Mouse (Mus musculus): ENCODE measurements around the gene Rab13.
"Not testable (repeated sequence)": the region's sequence is repeated elsewhere in the genome, so short reads cannot be mapped to it uniquely, and the experiment has no call there.

The Rab13 gene

GRCm38 (mm10) chr3:90224331-90224730, 10.8 kb downstream of the Rab13 start:
- DNase-seq (ENCODE audit: low spot score): no peak

DNA sequence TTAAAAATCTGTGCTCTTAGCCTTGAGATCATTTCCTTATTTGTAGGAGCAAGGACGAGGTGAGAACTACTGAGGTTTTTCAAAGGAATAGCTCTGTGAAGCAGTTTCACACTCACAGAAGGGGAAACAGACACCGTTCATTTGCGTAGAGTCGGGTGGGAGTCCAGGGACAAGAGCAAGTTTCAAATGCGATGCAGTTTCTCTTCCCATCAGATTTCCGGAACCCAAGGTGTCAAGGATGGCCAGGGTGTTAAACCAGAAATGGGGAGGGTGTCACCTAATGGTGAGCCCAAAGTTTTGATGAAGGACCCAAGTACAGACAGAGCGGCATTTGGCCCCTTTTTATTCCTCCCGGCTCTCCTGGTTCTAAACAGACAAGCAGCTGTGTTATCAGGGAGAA, 17.6 kb downstream of the Rab13 start:
- DNase-seq (ENCODE audit: low spot score): no peak

GRCm38 (mm10) chr3:90231507-90232333, 18.2 kb downstream of the Rab13 start, which contains the start of gene Jtb:
TSS of gene Jtb (plus strand) at chr3:90231597.
- peak; percentile 92 for DNase-seq (ENCODE audit: low spot score)

DNA sequence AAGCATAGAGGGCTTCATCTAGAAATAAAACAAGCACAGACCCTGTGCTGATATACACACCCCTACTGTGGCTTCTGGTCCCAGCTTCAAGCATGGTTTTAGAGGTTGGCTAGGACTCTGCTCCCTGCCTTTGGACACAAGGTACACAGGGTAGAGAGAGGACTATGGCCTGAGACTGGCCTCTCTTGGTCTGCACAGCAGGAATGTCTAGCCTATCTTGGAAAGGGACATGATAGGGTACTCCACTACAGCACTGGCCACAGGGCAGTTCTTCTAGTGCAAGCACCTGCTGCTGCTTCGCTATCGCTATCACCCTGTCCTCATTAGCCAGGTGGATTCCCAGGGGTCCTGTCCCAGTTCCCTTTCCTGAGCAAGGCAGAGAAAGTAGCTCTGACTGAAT, 27.8 kb downstream of the Rab13 start:
- no peak for DNase-seq (ENCODE audit: low spot score)

DNA sequence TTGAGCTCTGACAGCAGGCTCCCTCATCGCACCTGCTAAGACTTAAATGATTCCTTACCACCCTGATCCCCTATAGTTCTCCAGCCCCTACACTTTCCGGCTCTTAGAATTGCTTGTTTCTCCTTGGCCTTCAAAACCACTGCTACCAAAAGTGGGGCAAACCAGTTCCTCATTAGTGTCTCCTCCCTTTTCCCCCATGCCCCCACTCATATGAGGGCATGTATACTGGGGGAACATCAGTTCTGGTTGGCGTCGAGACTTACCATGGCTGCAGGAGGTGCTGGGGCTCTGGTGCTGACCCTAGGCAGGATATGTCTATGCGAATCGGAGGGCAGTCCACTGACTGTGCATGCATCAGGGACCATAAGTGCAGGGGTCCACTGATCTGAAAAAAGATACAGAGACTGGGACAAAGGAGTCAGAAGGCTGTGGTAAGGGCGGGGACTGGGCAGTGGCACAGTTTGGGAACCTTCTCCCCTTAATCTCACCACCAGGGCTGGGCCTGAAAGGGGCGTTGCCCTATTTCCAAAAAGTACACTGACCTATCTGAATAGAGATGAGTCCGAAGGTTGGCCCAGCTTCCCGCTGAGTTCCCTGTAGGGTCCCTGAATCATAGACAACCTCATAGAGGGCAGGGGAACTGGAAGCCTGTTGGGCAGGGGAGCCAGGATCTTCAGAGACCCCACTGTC, 28.3 kb downstream of the Rab13 start:
- no peak for DNase-seq (ENCODE audit: low spot score)

DNA sequence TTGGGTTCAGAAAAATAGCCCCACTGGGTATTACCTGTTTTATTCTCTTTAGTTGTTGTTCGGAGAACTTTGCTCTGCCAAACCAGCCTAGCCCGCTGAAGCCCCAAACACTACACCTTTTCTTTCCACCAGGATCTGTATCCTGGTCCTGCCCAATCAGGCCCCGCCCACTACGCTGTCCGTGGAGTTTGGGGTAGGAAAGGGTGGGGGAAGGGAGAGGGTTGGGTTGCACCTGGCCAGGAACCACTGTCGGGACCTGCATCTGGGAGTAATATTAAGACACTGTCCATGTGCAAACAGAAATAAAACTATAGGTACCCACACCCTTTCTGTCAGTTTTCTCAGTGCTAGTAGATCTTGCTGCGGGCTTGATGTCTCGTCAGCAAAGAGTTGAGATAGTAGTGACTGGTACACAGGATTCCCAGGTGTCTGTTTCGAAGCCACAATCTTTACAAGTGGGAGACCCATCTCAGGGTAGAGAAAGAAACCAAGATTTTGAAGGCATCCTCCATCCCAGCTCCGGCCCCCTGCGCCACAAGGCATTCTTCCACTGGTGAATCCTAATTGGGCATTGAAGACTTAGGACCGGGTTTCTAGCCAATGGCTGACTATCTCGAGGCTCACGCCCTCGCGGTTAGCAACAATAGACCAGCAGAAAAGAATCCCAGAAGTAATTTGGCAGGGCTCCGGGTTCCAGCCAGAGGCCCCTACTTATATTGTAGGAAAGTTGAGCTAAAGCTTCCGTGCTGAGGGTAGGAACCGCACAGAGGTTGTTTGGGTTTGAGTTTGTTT, 29.7 kb downstream of the Rab13 start, which contains the start of gene Creb3l4:
TSS of gene Creb3l4 (minus strand) at position 529 of the 792 bp plus-strand sequence.
- peak; percentile 56 for DNase-seq (ENCODE audit: low spot score)

DNA sequence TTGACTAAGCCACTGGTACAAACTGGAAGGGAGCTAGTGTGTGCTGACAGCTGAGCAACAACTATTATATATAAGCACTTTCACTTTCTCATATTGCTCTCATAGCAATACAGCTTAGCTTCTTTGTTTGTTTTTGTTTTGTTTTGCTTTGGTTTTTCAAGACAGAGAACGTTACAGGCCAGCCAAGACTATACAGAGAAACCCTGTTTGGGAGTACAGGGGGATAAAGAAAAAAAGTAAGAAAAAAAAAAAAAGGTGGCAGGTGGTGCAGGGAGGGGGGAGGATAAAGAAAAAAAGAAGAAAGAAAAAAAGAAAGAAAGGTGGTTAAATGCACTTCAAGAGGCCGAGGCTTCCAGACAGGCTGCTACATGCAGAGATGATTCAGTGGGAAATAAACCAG, 31.9 kb downstream of the Rab13 start:
- DNase-seq (ENCODE audit: low spot score): no peak

DNA sequence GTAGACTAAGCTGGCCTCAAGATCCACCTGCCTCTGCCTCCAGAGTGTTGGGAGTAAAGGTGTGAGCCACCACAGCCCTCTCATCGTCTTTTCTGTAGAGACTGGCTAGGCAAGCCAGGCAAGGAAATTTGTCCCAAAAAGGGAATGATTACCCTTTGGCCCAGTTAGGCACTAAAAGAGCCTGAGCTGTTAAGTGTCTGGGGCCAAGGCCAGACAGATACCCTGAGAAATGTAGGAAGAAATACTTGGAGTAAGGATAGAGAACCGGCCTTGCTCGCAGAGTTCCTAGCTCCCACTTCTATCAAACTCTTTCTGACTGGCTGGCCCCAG, 34.1 kb downstream of the Rab13 start:
- no peak for DNase-seq (ENCODE audit: low spot score)

- DNase-seq (ENCODE audit: low spot score): peak; percentile 89
These were observed 34.7 kb downstream of the Rab13 start, which contains the start of gene Slc39a1 for GRCm38 (mm10) chr3:90247960-90248745. TSS of gene Slc39a1 (plus strand) at chr3:90248172.

DNA sequence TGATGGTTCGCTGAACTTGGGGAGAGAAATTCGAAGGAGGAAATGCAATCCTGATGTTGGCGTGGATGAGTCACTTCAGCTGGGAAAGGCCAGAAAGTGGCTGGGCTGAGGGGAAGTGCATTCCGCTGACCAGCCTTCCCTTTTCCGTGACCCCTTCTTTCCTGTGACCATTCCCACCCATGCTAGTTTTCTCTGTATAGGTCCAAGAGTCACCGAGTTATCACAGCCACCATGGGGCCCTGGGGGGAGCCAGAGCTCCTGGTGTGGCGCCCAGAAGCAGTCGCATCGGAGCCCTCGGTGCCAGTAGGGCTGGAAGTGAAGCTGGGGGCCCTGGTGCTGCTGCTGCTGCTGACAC, 35.2 kb downstream of the Rab13 start:
- peak; percentile 31 for DNase-seq (ENCODE audit: low spot score)

GRCm38 (mm10) chr3:90250791-90251190, 37.3 kb downstream of the Rab13 start:
- DNase-seq (ENCODE audit: low spot score): no peak

- not testable (repeated sequence) for DNase-seq (ENCODE audit: low spot score)
These were observed 38.3 kb downstream of the Rab13 start for GRCm38 (mm10) chr3:90251731-90252226.

DNA sequence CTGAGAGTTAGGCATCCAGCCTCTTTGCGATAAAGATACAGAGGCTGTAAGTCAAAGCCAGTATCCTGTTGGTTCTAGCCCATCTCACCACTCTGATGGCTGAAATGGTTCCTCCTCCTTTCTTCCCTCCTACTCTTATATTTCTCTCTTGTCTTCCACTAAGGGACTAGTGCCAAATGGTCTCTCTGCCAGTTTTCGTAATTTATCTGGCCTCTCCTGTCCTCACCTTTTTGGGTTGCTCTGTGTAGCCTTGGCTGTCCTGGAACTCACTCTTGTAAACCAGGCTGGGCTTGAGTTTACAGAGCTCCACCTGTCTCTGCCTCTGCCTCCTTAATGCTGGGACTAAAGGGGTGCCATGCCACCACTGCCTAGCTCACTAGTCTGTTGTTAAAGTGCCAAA, 39.2 kb downstream of the Rab13 start:
- DNase-seq (ENCODE audit: low spot score): not testable (repeated sequence)

DNA sequence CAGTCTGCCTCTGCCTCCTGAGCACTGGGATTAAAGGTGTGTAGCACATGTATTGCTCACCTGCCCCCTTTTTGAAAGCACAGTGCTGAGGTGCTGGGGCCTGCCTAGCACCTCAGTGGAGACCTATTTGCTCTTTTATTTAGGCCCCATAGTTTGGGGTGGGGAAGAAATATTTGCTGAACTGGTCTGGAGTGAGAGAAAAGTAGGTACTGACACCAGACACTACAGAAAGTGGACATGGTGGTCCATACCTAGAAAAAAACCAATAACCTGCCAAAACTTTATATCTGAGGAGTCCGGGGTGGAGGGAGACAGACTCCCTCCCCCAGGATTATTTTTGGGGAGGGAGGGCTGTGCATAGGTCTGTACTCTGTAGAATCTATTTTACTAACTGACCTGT, 39.7 kb downstream of the Rab13 start:
- DNase-seq (ENCODE audit: low spot score): not testable (repeated sequence)

DNA sequence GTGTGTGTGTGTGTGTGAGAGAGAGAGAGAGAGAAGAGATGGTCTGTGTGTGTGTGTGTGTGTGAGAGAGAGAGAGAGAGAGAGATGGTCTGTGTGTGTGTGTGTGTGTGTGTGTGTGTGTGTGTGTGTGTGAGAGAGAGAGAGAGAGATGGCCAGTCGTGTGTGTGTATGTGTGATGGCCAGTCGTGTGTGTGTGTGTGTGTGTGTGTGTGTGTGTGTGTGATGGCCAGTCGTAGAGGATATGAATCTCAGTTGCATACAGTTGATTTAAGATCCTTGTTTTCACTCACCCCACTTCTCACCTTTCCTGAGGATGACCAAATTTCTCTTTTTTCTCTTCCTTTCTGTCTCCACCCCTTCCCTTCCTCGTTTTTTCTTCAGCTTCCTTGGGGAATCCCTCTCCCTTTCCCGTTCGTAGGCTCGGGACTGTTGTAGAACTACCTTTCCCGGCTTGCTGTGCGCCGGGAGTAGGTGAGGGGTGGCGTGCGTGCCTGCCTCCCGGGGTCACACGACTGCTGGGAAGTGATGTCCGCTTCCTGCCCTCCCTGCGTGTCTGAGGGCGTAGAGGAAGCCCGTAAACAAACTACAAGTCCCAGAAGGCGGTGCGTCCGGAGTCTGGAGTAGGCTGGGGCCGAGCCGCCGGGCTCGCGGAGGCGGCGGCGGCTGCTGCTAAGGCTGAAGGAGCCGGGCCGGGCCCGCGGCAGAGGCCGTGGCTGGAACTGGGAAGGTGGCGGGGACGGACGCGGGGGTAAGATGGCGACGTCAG, 40.3 kb downstream of the Rab13 start, which contains the start of gene Crtc2:
TSS of gene Crtc2 (plus strand) at position 511 of the 766 bp plus-strand sequence.
- peak; percentile 93 for DNase-seq (ENCODE audit: low spot score)

DNA sequence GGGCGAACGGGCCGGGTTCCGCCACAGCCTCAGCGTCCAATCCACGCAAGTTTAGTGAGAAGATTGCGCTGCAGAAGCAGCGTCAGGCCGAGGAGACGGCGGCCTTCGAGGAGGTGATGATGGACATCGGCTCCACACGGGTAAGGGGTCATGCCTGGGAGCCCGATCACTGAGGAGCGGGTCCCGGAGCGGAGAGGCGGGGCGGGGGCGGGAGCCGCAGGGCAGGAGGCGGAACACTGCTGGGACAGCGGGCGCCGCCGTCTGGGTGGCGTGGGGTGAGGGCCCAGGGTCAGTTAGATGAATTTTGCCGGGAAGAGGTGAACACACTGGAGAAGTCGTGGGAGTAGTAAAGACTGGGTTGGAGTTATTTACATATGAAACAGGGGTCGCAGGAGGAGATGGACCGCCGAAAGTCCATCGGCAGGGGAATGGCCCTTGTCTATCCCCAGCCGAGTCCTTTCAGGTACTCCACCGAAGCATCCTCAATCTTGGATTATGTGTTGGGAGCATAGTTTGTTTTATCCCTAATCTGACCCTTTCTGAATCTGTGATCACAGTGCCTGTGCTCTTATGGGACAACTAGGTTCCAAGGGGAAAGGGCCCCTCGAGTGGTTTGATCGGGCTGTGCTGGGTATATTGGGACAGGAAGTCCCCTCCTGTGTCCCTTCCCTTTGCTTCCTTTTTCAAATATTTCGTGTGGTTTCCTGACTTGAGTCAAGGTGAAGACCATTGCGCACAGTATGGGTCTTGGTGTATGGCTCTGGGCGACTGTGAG, 41.1 kb downstream of the Rab13 start:
- no peak for DNase-seq (ENCODE audit: low spot score)

GRCm38 (mm10) chr3:90255194-90255565, 41.7 kb downstream of the Rab13 start:
- DNase-seq (ENCODE audit: low spot score): no peak

DNA sequence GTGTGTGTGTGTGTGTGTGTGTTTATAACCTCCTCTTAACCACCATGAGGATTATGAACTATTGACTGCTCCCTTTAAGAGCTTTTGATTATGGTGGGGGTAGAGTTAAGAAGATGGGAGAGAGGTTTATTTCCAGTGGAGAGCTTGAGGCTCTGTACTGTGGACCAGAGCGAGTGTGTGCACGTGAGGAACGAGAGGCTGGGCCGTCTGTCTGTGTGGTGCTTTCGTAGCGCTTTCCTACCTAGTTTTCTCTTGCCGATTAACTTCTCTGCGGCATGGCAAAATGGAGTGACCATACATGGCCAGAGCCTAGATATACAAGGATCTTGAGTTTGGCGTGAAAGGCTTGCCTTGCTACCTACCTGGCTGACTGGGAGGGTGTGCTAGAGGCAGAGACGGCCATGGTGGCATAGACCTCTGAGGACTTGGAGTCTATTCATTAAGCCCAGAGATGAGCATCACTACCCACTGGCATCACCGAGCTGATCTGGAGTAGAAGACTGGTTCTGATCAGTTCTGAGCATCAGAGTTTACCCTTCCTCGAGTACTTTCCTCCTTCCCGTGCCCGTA, 42.4 kb downstream of the Rab13 start:
- DNase-seq (ENCODE audit: low spot score): no peak

DNA sequence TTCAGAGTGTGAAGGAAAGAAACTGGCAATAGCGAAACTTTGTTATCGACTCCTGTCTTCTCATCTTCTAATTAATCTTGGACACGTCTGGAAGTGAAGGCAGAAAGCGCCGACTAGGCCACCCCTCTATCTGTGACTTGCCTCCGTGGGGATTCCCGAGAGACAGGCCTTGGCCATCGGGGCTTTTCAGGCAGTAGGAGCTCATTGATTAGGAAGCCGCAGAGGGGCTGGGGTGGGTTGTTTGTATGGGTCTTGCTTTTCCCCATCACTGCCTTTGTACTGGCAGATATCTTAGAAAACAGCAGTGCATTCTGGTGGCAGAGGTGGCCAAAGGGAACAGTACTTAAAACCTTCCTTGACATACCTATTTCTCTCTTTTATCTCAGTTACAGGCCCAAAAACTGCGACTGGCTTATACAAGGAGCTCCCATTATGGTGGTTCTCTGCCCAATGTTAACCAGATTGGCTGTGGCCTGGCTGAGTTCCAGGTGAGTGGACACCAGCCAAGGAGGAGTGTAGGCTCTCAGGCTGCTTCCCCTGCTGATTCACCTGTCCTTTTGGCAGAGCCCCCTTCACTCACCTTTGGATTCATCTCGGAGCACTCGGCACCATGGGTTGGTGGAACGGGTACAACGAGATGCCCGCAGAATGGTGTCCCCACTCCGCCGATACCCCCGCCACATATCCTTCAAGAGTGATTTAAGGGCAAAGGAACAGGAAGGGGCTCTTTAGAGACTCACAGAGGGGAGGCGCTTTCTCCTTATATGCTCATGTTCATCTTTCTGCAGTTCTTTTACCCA, 43.4 kb downstream of the Rab13 start:
- DNase-seq (ENCODE audit: low spot score): no peak
